Comparison of ENCODE assay signal across 11 mouse cellular contexts in the genomic region with DNA sequence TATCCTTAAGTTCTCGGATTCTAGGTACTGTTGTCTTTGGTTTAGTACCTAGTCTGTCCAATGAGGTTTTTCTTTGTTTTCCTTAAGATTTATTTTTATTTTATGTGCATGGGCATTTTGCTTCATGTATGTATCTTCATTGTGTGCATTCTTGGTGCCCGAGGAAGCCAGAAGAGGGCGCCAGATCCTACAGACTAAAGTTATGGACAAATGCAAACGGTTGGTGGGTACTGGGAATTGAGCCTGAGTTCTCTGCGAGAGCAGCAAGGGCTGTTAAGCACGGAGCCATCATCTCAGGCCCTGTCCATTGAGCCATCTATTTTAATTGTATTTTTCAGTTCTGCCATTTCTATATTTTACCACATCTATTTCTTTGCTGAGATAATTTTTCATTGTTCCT. TPM values are rescaled to one million over a fixed set of nuclear protein-coding genes. Genes with fewer than 3 reads are reported as not detected.
DNase-seq lines count a peak whose midpoint lies in the region; ATAC-seq and TF ChIP-seq lines count a peak whose summit lies in the region.
"Had no signal": no experiment of that assay in that cellular context is flagged by ENCODE, and none has a peak within 500 bp of the region (broad histone marks: within the 10 kb centered on the region; RNA-seq: fewer than 3 reads in every experiment).

No protein-coding gene starts in this region.

- H3K9me3 ChIP-seq in forebrain, postnatal 0 days (ENCODE audit: low read length) = no peaks in the 10 kb centered on the region
- H3K9me3 ChIP-seq in forebrain, embryonic 12.5 days = no peaks in the 10 kb centered on the region
- no peaks in the 10 kb centered on the region for H3K9me3 ChIP-seq in ES-E14 (ENCODE audit: control insufficient read depth, insufficient read depth, low read depth, low read length)
- H3K9me3 ChIP-seq: neural tube, embryonic 12.5 days had no signal

- H3K36me3 ChIP-seq in forebrain, postnatal 0 days (ENCODE audit: insufficient read depth) = no peaks in the 10 kb centered on the region
- no peaks in the 10 kb centered on the region for H3K36me3 ChIP-seq in forebrain, embryonic 12.5 days (replicated peaks)
- H3K36me3 ChIP-seq in ES-E14 (ENCODE audit: control insufficient read depth, insufficient read depth, low read length, poor library complexity, severe bottlenecking) = no peaks in the 10 kb centered on the region; the same call in 1 of the 2 replicates
- no peaks in the 10 kb centered on the region for H3K36me3 ChIP-seq in splenic B cell, adult 2 months (ENCODE audit: control insufficient read depth, insufficient read depth, low read length, poor library complexity, severe bottlenecking)
- H3K36me3 ChIP-seq: neural tube, embryonic 12.5 days had no signal

- in situ Hi-C loops in ES-E14 (cut with MboI; ENCODE audit: low sequenced_read_pairs in 2 of 2, unreplicated experiment in 2 of 2) = loop anchor here in 1 of 2 experiments (10.0 kb wide), 1 partner anchor 147 kb away; no protein-coding TSS in a partner anchor

- H3K27ac ChIP-seq in forebrain, postnatal 0 days (ENCODE audit: low read depth, low read length) = no peak overlapping the region
- H3K27ac ChIP-seq in forebrain, embryonic 12.5 days = no peak overlapping the region
- no peak overlapping the region for H3K27ac ChIP-seq in ES-E14 (ENCODE audit: insufficient read depth, low read depth, low read length, poor library complexity, severe bottlenecking)
- H3K27ac ChIP-seq: neural tube, embryonic 12.5 days had no signal

- peak; percentile 24; the same call in 1 of the 2 replicates for TF ChIP-seq CTCF in forebrain, postnatal 0 days (IDR thresholded peaks at IDR 0.05; ENCODE audit: low read depth)
- 0 out of 2 replicates have a peak, but pooled peaks have one; percentile 15 for TF ChIP-seq CTCF in lung, adult 2 months (IDR thresholded peaks at IDR 0.05; ENCODE audit: insufficient read depth, low read length)

- peaks cover 3% of the 10 kb centered on the region; the same call in 1 of the 2 replicates for H3K4me1 ChIP-seq in forebrain, postnatal 0 days (ENCODE audit: insufficient read depth)
- H3K4me1 ChIP-seq in forebrain, embryonic 12.5 days = peaks cover 15% of the 10 kb centered on the region
- H3K4me1 ChIP-seq in lung, adult 2 months (ENCODE audit: control insufficient read depth, insufficient read depth, low read length) = no peaks in the 10 kb centered on the region
- H3K4me1 ChIP-seq in ES-E14 (ENCODE audit: control insufficient read depth in 2 of 2, insufficient read depth in 2 of 2, low read length in 2 of 2, poor library complexity in 1 of 2) = peaks cover 0 to 5% of the 10 kb centered on the region in 2 experiments; a peak in 2 of 4 replicates

- H3K4me2 ChIP-seq in forebrain, postnatal 0 days (ENCODE audit: low read depth) = no peak overlapping the region
- no peak overlapping the region for H3K4me2 ChIP-seq in forebrain, embryonic 12.5 days
- H3K4me2 ChIP-seq: neural tube, embryonic 12.5 days had no signal

- H3K4me3 ChIP-seq in forebrain, postnatal 0 days (ENCODE audit: low read depth, low read length) = no peak overlapping the region
- no peak overlapping the region for H3K4me3 ChIP-seq in forebrain, embryonic 12.5 days (replicated peaks)
- no peak overlapping the region for H3K4me3 ChIP-seq in lung, adult 2 months (replicated peaks; ENCODE audit: extremely low read depth, low read depth, low read length)
- no peak overlapping the region for H3K4me3 ChIP-seq in ES-E14 (ENCODE audit: insufficient read depth in 1 of 2, low read depth in 1 of 2, low read length in 2 of 2, poor library complexity in 1 of 2, severe bottlenecking in 1 of 2)
- H3K4me3 ChIP-seq: neural tube, embryonic 12.5 days had no signal

- no peak for DNase-seq in forebrain, postnatal 0 days
- DNase-seq in lung, adult 2 months = no peak
- no peak for DNase-seq in lung, postnatal 25 days (ENCODE audit: low spot score)
- DNase-seq in ES-E14 (ENCODE audit: low read depth, low spot score) = no peak
- DNase-seq in splenic B cell, adult 2 months (ENCODE audit: low read depth, low spot score) = peak; percentile 18
- no peak for DNase-seq in cerebellum, adult 18-20 months
- no peak for DNase-seq in spleen, postnatal 36 days (ENCODE audit: low spot score in 2 of 2)
- DNase-seq: adrenal gland, postnatal 10 days; heart, postnatal 4 days had no signal

- ATAC-seq in forebrain, postnatal 0 days = no peak
- ATAC-seq in forebrain, embryonic 12.5 days (ENCODE audit: low FRiP score) = no peak

- no peak for TF ChIP-seq POLR2A in lung, adult 2 months (IDR thresholded peaks at IDR 0.05; ENCODE audit: borderline replicate concordance, extremely low read depth, low read depth, low read length)

- no peak overlapping the region for H3K9ac ChIP-seq in forebrain, postnatal 0 days
- no peak overlapping the region for H3K9ac ChIP-seq in forebrain, embryonic 12.5 days
- H3K9ac ChIP-seq in ES-E14 (ENCODE audit: insufficient read depth, low read depth, low read length, poor library complexity, severe bottlenecking) = no peak overlapping the region
- H3K9ac ChIP-seq: neural tube, embryonic 12.5 days had no signal

- 91% methylated on average over 6 of the region's 6 CpGs for WGBS in forebrain, postnatal 0 days
- 88% methylated on average over 6 of the region's 6 CpGs for WGBS in forebrain, embryonic 12.5 days
- WGBS in lung, adult 2 months = 95% methylated on average over 6 of the region's 6 CpGs

- H3K27me3 ChIP-seq in forebrain, postnatal 0 days (ENCODE audit: insufficient read depth, low read length) = peaks cover 3% of the 10 kb centered on the region; the same call in 1 of the 2 replicates
- peaks cover 29% of the 10 kb centered on the region for H3K27me3 ChIP-seq in forebrain, embryonic 12.5 days
- H3K27me3 ChIP-seq in splenic B cell, adult 2 months (ENCODE audit: control insufficient read depth, insufficient read depth, low read length, poor library complexity, severe bottlenecking) = no peaks in the 10 kb centered on the region

TF ChIP-seq in ES-E14, 5 proteins besides CTCF, POLR2A, EP300 and RAD21:
- no peak for TF ChIP-seq ZNF384 (IDR thresholded peaks at IDR 0.05; ENCODE audit: low read depth, low read length)
- TF ChIP-seq ZC3H11A (IDR thresholded peaks at IDR 0.05; ENCODE audit: borderline replicate concordance, low read depth, low read length) = peak; percentile 45

RNA-seq across cellular contexts. Expression of gene Egln3, which starts 35.9 kb away (rescaled TPM):
- total RNA-seq in forebrain, postnatal 0 days (2014; rRNA removed) = 8.6 and 11.8 TPM in 2 replicates
- polyA plus RNA-seq in forebrain, postnatal 0 days (2015; fragmentation: Nextera tagmentation; extraction: Ambion mirVana) = 5.2 and 5.6 TPM in 2 replicates
- polyA plus RNA-seq in forebrain, embryonic 12.5 days (2016; fragmentation: Nextera tagmentation; extraction: Ambion mirVana) = 3.8 and 3.9 TPM in 2 replicates
- 1.9 and 9.2 TPM in 2 replicates for polyA plus RNA-seq in lung, adult 2 months (2012; rRNA removed)
- 3.9 and 6.0 TPM in 2 replicates for total RNA-seq in ES-E14 (2012; rRNA removed)
